Mouse (Mus musculus): ENCODE data around the gene Snrnp48.

Gene Snrnp48

DNA sequence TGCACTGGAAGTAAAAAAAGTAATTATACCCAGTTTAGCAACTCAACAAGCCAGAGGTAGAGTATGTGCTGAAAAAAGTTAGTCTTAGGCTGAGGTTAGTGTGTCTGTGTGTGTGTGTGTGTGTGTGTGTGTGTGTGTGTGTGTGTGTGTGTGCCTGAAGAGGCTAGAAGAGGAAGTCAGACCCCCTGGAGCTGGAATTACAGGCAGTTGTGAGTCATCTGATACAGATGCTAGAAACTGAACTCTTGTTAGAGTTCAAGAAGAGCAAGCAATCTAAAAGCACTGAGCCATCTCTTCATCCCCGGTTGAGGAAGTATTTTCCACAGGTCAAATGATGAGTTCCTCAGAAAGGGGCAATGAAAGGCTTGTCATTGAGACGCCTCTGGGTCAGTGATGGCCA is 54.2 kb downstream of the Snrnp48 start:
- DNase-seq (ENCODE audit: low spot score in 2 of 2) = no peak

DNA sequence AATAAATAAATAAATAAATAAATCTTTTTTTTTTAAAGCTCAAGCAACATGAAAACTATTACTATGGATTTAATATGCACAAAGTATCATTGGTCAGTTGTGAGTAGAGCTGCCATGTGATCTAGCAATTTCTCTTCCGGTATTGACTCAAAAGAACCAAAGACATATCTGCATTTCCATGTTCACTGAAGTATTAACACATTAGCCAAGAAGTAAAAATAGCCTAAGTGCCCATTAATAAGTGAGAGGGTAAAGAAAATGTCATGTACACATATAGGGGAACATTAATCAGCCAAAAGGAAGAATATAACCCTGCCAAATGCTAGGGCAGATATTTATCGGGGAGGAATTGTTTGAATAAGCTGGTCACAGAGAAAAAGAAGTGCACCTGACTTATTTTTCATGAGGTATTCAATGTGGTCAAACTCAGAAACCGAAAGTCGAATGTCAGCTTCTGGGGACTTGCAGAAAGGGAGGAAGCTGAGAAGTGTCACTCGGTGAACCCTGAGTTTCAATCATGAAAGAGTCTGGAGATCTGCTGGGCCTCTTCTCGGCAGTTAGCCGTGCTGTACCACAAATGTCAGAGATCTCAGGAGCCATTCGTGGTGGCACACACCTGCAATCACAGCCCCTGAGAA is 64.4 kb downstream of the Snrnp48 start:
- DNase-seq (ENCODE audit: low spot score in 2 of 2) = no peak

DNA sequence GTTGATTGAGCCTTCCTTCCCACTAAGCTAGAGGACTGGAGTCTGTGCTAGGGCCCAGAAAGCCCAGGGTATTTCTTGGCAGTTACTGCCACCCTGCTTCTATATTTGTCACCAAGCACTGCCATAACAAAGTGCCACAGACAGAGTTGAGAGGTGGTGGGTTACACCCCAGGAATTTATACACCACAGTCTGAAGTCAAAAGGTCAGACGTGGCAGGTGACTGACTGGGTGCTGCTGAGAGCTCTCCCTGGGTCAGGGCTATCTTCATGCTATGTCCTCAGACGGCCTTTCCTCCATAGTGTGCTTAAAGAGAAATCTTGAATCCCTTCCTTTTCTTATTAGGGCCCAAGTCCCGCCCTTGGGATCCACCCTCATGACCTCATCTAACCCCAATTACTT is 67.9 kb downstream of the Snrnp48 start:
- no peak for DNase-seq (ENCODE audit: low spot score in 2 of 2)
